Mouse (Mus musculus): ENCODE data around the gene Cntn2.

The Cntn2 gene

DNA sequence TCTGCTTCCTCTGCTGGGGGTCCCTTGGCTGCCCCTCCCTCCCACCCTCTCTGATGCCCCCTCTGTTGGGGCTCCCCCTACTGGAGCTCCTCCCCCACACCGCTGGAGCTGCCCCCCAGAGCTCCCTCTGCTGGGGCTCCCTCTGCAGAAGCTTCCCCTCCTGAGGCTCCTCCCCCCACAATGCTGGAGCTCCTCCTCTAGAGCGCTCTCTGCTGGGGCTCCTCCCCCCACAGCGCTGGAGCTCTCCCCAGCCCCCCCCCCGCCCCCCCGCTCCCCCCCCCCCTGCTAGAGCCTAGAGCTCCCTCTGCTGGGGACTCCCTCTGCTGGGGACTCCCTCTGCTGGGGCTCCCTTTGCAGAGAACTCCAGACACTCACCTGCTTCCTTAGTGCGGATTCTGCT, 22.3 kb downstream of the Cntn2 start:
- in situ Hi-C loops (cut with MboI; ENCODE audit: low pct_unique_long_range_greater_than_20kb in 1 of 2, low sequenced_read_pairs in 2 of 2, unreplicated experiment in 1 of 2) = loop anchor here in 1 of 2 experiments (10.0 kb wide), 1 partner anchor 156 kb away; no protein-coding TSS in a partner anchor

DNA sequence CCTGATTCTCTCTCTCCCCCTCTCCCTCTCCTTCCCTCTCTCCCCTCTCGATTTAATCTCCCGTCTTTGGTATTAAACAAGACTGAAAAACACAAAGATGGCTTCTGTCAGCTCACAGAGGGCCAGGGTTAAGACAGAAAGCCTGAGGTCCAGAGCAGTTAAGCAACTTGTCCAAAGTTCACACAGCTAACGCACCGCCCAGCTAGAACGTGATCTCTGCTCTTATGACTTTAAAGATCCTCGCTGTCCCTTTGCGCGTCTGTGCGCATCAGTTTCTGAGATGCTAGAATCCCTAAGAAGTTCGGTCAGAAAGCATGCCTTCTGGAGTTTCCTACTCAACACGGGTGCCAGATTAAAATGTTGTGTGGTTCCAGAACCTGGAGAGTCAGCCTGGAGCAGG, 23.3 kb downstream of the Cntn2 start:
- in situ Hi-C loops (cut with MboI; ENCODE audit: low pct_unique_long_range_greater_than_20kb in 1 of 2, low sequenced_read_pairs in 2 of 2, unreplicated experiment in 1 of 2) = loop anchor here in 1 of 2 experiments (10.0 kb wide), 1 partner anchor 155 kb away; no protein-coding TSS in a partner anchor

DNA sequence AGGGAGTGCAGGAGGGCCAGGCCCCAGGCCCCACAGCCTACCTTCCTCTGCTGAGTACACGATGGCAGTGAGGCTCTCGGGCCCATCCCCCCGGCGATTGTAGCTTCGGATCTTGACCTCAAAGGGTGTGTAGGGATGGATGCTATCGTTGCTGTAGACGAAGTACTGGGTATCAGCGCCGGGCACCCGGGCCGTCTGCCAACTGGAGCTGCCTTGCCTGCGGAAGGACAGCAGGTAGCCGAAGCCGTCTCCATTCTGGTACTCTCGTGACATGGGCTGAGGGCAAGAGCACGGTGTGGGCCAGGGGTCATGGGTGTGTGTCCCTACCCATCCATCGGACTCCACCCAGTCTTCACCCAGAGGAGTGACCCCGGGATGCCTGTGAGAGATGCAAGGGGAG, 24.4 kb downstream of the Cntn2 start:
- in situ Hi-C loops (cut with MboI; ENCODE audit: low pct_unique_long_range_greater_than_20kb in 1 of 2, low sequenced_read_pairs in 2 of 2, unreplicated experiment in 1 of 2) = no loop called here

DNA sequence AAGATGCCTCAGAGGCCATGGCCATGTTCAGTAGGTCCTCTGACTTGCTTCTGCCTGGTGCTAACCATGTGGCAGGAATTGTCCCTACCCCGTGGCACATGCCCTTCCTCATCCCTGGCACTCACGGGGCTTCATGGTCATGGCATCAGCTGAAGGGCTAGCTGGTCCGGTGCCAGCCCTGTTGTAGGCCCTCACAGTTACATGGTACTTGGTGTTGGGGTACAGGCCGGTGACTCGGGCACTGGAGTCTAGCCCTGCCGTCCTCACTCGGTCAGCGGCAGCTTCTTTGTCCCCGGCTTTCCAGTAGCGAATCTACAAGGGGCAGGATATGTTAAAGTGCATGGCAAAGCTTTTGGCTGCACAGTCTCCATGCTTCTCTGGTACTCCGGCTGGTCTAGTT, 26.3 kb downstream of the Cntn2 start:
- in situ Hi-C loops (cut with MboI; ENCODE audit: low pct_unique_long_range_greater_than_20kb in 1 of 2, low sequenced_read_pairs in 2 of 2, unreplicated experiment in 1 of 2) = no loop called here

DNA sequence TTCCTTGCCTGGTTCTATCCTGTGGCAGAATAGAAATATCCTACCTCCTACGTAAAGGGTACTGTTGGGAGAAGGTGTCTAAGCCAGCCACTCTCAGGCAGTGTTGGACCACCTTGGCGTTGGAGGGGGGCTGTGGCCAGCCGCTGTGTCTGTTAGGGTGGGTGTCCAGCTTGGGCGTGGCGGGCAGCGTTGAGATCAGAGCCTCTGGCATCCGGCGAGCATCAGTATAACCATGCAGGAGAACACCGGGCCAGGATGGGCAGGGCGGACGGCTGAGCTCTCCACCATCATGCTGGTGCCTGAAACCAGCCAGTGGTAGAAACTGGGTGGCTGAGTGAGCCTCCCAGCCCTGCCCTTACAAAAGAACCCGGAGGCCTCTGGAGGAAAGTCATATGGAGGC, 27.7 kb downstream of the Cntn2 start:
- in situ Hi-C loops (cut with MboI; ENCODE audit: low pct_unique_long_range_greater_than_20kb in 1 of 2, low sequenced_read_pairs in 2 of 2, unreplicated experiment in 1 of 2) = no loop called here

DNA sequence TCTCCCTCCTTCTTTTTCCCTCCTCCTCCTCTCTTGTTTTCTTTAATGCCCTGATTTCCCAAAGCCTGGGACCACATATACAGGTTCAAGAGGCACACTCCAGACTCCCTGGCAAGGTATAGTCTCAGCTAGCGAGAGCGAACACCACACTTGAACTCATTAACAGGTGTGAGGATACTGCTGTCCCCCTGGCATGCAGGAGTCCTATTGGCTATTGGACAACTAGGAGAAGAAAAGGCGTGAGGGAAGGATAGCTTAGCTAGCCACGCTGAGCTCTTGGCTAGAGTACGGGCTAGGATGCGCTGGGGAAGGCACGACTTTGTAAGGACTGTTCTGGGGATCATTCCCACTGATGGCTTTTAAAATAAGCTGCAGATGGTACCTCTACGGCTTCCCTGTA, 30.9 kb downstream of the Cntn2 start:
- in situ Hi-C loops (cut with MboI; ENCODE audit: low pct_unique_long_range_greater_than_20kb in 1 of 2, low sequenced_read_pairs in 2 of 2, unreplicated experiment in 1 of 2) = no loop called here

DNA sequence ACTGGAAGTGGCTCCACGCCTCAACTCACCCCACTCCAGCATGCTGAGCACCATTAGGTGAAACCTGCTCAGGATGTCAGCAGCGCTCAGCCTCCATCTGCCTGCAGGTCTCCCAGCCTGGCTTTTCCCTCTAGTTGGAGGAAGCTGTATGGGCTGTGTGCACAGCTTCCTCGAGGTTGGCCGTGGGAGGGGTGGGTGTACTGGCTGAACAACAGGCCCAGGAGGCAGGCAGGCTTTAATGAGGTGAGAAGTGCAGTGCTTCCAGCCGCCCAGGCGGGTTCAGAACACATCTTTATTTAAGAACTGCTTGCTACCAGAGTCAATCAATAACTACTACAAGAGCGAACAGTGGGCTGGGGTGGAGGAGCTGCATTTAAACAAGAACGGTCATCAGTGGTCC, 31.5 kb downstream of the Cntn2 start:
- in situ Hi-C loops (cut with MboI; ENCODE audit: low pct_unique_long_range_greater_than_20kb in 1 of 2, low sequenced_read_pairs in 2 of 2, unreplicated experiment in 1 of 2) = no loop called here

DNA sequence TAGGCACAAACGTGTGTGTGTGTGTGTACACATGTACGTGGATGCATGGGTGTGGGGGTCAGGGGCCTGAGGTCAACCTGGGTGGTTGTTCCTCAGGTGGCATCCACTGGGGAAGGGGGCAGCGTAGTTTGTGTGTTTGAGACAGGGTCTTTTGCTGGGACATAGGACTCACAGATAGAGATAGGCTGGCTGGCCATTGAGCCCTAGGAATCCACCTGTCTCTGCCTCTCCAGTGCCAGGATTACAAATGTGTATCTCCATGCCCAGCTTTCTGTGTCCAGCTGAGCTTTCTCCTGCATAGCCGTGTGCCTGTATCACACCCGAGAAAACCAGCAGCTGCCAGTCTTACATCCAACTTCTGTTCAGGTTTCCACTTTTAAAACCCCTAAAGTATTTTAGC, 33.3 kb downstream of the Cntn2 start:
- in situ Hi-C loops (cut with MboI; ENCODE audit: low pct_unique_long_range_greater_than_20kb in 1 of 2, low sequenced_read_pairs in 2 of 2, unreplicated experiment in 1 of 2) = no loop called here

DNA sequence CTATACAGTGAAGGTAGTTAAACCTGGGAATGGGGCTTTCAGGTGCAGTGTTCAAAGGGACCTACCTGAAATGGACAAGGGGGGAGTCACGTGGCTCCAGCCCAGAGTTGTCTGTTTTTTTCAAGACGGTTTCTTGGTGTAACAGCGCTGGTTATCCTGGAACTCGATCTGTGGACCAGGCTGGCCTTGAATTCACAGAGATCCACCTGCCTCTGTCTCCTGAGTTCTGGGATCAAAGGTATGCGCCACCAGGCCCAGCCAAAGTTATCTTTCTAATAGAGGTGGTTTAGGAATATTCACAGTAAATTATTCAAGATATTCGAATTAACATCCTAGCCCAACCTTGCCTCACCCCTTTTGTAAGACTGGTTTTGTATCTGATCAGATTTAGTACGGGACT, 36.4 kb downstream of the Cntn2 start:
- in situ Hi-C loops (cut with MboI; ENCODE audit: low pct_unique_long_range_greater_than_20kb in 1 of 2, low sequenced_read_pairs in 2 of 2, unreplicated experiment in 1 of 2) = no loop called here

DNA sequence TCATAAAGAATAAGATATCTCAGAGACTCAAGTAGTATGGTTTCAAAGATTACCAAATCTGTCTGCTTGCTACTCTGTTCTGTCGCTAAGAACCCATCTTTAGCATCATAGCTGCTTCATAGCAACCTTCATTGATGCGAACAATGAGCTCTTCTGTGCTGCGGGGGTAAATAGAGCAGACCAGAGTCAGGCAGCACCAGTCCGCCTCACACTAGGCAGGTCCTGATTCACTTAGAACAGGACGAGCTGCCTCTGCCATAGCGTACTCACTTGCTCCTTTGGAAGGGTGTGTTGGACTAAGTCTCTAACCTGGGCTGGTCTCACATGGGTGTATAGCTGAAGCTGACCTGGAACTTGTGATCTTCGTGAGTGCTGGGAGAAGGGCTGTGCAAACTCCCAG, 37.0 kb downstream of the Cntn2 start, which contains the start of gene Tmem81:
TSS of gene Tmem81 (plus strand) at position 173 of the 400 bp plus-strand sequence.
- in situ Hi-C loops (cut with MboI; ENCODE audit: low pct_unique_long_range_greater_than_20kb in 1 of 2, low sequenced_read_pairs in 2 of 2, unreplicated experiment in 1 of 2) = no loop called here

DNA sequence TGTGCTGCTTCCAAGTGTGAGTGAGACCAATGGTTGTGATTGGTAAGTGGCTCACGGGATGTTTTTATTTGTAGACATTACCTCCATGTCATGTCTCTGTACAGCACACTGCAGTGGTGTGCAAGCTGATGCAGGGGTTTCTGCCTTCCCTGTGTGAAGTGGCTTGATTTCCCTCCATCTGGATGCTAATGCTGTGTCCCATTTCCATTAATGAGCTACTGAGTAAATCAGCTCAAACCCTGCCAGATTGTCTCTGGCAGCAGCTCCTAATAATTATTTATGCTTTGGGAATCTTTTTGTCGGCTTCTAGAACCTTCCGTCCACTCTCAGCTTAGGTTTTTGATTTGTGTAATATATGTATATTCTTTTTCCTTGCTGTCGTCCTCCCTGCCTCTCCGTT, 37.9 kb downstream of the Cntn2 start:
- in situ Hi-C loops (cut with MboI; ENCODE audit: low pct_unique_long_range_greater_than_20kb in 1 of 2, low sequenced_read_pairs in 2 of 2, unreplicated experiment in 1 of 2) = no loop called here

DNA sequence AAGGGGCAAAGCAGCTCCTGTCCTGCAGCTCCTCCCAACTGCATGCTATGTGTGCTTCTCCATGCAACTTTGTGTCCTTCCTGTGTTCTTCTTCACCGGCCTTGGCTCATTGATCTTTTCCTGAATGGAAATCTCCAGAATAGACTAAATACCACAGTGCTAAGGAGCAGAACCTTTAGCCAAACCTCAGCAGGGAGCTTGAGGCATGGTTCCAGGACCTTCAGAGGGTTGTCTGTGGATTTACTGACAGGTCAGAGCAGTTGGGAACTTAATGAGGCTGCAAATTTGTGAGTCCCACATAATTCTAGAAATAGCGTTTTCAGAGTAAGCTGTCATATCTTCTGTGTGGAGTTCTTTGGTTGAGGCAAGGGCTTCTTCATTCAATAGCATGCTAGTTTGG, 42.5 kb downstream of the Cntn2 start:
- in situ Hi-C loops (cut with MboI; ENCODE audit: low pct_unique_long_range_greater_than_20kb in 1 of 2, low sequenced_read_pairs in 2 of 2, unreplicated experiment in 1 of 2) = no loop called here

DNA sequence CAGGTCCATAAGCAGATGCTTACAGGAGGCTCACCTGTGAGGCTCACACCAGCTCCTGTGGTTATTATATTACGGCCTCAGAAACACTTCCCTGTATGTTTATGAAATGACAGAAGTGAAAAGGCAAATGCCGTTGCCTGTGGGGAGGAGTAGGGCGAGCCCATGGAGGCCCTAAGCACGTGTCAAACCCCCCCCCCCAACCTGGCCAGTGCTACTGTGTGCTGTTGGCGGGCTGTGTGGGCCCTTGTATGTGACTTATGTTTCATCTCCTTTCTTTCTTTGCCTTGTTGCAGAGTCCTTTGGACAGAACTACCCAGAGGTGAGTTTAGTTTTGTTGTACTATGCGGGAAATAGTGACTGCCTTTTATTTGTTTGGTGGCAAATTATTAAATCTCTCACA, 59.3 kb downstream of the Cntn2 start:
- in situ Hi-C loops (cut with MboI; ENCODE audit: low pct_unique_long_range_greater_than_20kb in 1 of 2, low sequenced_read_pairs in 2 of 2, unreplicated experiment in 1 of 2) = no loop called here

DNA sequence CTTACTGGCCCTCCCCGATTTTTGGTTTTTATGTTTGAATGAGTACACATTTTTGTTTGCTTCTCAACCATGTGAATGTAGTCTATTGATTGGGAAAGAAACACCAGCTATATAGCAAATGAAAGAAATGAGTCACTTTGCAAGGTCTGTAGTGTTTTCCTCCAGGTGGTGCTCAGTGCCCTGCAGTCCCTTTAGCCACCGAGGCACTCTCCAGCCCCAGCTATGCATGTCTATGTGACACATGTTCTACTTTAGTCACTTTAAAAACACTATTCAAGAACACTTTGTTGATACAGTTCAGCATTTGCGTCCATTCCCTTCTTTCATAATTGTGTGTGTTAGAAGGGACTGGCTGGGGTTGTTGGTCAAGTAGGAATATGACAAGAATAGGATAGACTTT, 59.8 kb downstream of the Cntn2 start:
- in situ Hi-C loops (cut with MboI; ENCODE audit: low pct_unique_long_range_greater_than_20kb in 1 of 2, low sequenced_read_pairs in 2 of 2, unreplicated experiment in 1 of 2) = no loop called here

DNA sequence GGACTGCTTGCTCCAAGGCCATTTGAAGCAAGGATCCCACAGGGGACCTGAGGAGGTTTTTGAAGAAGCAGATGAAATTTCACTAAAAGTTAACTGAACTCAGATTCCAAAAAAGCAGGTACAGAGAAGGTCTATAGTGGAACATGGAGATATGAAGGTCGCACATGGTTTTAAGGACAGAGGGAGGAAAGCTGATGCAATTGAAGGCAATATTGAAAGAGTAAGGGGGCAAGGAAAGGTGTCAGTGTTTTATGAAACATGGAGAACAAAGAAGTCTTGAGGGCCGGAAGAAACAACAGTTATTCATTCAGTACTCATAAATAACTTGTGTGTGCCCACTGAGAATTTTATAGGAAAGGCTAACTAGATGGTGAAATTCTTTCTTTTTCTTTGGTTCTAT, 61.4 kb downstream of the Cntn2 start:
- in situ Hi-C loops (cut with MboI; ENCODE audit: low pct_unique_long_range_greater_than_20kb in 1 of 2, low sequenced_read_pairs in 2 of 2, unreplicated experiment in 1 of 2) = no loop called here

DNA sequence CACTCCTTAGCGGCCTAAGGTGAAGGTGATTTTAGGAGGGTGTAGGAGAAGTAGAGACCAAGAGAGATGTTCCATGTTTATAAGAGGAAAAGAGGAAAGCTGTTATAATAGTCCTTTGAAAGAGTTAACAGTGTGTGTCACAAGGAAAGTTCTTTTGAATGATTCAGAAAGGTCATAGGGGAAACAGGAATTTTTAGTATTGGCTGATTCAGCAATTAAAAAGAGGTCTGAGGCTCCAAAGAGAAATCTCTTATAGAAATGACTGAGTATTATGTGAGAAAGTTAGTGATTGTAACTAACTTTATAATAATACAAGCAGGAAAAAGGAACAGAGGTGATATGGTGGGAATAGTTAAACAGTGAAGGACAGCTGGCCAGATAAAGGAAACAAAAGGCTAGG, 63.6 kb downstream of the Cntn2 start:
- in situ Hi-C loops (cut with MboI; ENCODE audit: low pct_unique_long_range_greater_than_20kb in 1 of 2, low sequenced_read_pairs in 2 of 2, unreplicated experiment in 1 of 2) = no loop called here

DNA sequence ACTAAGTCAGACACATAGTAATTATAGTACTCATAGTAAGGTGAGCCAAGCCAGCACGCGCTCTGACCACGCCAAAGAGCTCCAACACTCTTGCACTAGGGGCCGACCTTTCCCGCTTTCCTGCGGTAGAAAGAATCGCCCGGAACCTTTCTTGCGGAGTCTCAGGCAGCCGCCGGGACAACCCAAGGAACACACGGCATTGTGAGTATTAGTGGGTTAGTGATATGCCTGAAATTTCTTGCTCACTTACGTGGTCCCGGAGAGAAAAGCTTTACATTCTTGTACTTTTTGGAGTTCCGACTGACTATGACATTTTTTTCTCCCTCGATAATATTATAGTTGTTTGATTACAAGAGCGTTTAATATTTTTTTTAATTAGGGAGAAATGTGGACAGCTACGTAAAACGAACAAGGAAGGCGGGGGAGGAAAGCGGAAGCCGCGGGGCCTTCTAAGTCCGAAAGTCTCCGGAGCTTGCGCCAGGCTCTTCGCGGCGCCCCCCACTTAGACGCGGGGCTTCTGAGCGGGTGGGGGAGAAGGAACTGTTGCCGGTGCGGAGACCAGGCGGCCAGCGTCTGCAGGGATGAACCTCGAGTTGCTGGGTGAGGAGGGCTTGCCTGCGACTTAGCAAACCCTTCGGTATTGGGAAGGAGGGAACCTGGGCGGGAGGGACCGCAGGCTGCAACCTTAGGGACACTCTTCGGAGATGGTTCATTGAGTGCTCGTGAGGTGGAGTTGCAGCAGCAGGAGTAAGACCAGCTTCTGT, 65.9 kb downstream of the Cntn2 start, which contains the start of gene Rbbp5:
TSS of gene Rbbp5 (plus strand) at position 438 of the 764 bp plus-strand sequence.
- in situ Hi-C loops (cut with MboI; ENCODE audit: low pct_unique_long_range_greater_than_20kb in 1 of 2, low sequenced_read_pairs in 2 of 2, unreplicated experiment in 1 of 2) = no loop called here

DNA sequence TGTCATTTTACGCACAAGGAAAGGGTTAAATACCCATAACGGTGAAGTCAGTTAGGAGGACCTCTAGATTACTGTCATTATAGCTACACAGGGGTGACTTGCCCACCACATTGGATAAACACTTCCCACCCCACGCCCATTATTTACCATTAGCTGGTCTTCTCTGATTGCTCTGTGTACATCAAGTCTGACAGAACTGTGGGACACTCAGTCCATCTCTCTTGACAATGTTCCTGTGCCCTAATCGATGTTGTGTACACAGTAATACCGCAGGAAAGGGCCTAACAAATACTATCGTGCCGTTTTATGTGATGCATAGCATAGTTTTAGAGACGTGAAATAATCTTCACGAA, 66.5 kb downstream of the Cntn2 start:
- in situ Hi-C loops (cut with MboI; ENCODE audit: low pct_unique_long_range_greater_than_20kb in 1 of 2, low sequenced_read_pairs in 2 of 2, unreplicated experiment in 1 of 2) = no loop called here

DNA sequence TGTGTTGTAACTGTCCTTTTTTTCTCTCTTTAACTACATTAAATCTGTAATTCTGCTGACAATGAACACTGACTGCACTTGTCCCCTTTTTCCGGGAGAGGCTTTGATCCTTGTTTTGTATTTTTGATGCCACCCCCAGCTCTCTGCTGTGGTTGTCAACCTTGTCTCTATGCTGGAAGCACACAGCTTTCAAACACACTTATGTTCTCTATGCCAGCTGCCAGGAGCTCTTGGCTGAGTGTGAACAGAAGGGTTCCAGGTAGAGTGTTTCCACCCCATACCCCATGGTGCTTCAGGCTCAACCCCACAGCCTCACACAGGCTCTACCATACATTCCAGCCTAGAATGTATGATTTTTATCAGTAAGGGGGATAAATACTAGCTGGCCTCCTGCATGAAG, 68.6 kb downstream of the Cntn2 start:
- in situ Hi-C loops (cut with MboI; ENCODE audit: low pct_unique_long_range_greater_than_20kb in 1 of 2, low sequenced_read_pairs in 2 of 2, unreplicated experiment in 1 of 2) = no loop called here

DNA sequence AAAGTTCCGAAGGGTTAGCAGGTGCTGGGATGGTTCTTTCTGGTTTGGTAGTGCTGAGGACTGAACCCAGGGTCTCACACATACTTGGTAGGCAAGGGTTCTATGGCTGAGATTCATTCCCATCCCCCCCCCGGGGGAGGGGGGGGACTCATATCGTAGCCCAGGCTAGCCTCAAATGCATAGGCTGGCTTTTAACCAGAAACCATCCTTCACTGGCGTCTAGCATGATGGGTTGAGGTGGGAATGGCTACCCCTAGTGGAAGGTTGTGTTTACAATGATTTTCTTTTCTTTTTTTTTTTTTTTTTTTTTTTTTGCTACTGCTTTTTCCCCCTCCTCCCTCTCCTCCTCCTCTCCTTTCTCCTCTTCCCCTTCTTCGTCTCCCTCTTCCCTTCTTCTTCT, 70.5 kb downstream of the Cntn2 start:
- in situ Hi-C loops (cut with MboI; ENCODE audit: low pct_unique_long_range_greater_than_20kb in 1 of 2, low sequenced_read_pairs in 2 of 2, unreplicated experiment in 1 of 2) = no loop called here

DNA sequence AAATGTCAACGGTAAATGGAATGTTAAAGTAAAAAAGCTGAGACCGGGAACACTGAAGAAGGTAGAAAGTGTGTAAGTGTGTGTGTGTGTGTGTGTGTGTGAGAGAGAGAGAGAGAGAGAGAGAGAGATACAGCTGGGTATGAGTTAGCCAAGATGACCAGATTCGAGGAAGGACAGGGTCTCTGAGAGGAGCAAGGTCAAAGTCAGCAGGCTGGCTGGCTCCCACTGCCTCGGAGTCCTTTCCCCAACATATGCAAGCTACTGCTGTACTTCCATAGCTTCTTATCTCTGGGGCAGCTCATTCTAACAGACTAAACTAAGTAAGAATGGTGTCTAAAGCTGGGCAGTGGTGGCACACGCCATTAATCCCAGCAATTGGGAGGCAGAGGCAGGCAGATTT, 71.6 kb downstream of the Cntn2 start:
- in situ Hi-C loops (cut with MboI; ENCODE audit: low pct_unique_long_range_greater_than_20kb in 1 of 2, low sequenced_read_pairs in 2 of 2, unreplicated experiment in 1 of 2) = no loop called here
